Mouse (Mus musculus): ENCODE measurements at regions not wholly inside any gene's neighbourhood (a gene's known extent, or its start where the extent isn't known, plus 50 kb on each side); places are given as distances from the start of the nearest gene placed in this dataset.

DNA sequence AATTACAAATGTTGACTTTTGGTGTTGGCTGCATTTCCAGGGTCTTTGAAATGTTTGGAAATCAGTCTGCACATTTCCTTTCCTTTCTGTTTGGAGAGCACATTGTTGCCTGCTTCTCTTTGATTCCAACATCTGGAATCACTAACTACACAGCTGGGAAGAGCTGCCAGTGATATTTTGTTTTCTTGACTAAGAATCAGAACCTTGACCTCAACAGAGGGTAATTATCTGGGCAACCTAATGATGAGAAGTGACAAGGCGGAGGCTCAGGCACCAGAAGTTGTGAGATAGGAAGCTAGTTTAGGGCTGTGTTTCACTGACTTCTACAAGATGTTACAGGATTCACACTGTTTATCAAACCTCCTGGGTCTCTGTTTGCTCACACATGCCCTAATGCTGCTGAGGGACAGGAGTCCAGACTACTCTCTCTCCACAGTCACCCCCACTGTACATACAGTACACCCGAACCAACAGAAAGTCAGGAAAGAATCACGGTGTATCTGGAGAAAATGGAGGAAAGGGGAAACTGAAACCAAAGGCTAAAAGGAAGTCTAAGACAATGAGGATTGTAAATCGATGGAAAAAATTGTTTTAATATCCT is 359.8 kb downstream of the Rnd3 start:
- DNase-seq (ENCODE audit: low spot score in 2 of 2): no peak

DNA sequence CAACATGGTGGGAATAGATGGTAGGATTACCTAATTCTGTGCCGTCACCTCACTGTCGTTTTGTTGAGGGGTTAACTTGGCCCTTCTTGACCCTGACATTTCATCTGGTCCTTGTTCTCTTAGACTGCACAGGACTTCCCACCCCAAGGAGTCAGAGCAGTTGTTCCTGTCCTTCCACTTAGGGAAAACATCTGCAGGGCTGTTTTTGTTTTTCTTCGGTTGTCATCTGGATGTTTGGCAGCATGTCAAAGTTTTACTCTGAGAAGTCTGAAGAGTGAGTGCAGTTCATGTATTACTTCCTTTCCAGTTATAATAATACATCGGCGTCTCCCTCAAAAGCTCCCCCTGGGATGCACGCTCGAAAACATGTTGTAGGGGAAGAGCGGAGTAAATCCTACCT is 376.8 kb downstream of the Rnd3 start:
- DNase-seq (ENCODE audit: low spot score in 2 of 2): no peak

- no peak for DNase-seq (ENCODE audit: low spot score in 2 of 2)
Observed at GRCm38 (mm10) chr2:50759016-50759415, 389.9 kb downstream of the Rnd3 start.

DNA sequence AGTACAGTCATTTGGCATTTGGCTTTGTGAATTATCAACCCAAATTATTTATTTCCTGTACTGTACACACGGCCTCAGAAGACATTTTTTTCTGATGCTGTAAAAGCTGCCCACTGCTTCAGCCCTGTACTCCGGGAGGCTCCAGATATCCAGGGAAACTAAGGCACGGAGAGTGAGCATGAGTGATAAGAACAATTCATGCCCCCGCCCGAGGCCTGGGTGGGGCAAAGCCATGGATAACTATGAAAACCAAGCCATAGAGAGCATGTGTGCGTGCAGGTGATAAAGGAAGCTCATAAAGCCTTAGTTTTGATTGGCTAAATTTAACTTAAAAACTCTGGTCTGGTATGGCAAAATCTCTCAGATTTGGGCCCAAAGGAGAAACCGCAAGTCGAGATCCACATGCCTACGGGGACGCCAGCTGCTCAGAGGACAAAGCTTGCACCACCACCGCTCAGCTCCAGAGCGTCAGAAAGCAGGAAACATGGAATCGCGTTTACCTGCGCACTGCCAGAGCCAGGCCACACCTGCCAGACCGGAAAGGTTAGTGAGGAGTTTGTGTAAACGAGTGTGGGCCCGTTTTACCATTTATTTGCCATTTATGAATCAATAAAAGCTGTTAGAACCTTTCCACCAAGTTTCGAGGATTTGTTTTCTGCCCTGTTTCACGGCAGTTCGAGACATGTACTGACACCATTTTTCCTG is 390.9 kb downstream of the Rnd3 start:
- DNase-seq (ENCODE audit: low spot score in 2 of 2): no peak

DNA sequence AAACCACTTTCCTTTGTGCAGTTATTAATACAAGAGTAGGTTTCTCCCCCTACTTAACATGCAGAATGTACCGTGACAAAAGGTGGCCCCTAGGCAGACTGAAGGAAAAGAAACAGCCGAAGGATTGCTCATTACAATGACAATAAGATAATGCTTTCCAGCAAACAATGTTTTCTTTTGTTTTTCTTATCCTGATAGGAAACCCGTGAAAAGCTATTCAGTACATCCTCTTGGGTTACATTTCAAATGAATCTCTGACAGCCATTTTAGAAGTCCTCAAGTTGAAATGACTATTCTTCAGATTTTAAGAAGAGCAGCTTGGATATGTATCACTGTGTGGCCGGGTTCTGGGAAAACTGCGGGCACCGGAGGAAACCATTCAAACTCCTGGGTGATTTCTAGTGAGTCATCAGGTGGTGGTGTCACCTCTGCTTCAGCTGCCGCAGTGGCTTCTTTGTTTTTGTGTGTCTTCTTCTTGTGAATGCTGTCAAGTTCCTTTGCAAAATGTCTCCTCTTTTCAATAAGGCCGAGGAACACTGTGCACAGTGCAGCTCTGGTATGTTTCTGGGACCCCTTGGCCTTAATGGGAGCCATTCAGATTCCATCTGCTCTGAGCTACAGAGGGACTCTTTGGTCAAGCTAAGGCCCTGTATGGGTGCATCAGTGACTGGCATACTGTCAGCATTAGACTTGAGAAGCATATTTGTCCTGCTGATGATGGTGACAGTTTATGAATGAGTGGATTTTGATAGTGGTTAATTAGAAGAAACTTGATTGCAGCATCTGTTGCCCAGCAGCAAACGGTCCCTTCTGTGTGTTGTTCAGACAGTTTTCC is 393.1 kb downstream of the Rnd3 start:
- DNase-seq (ENCODE audit: low spot score in 2 of 2): no peak

- no peak for DNase-seq (ENCODE audit: low spot score in 2 of 2)
Observed at GRCm38 (mm10) chr2:50755160-50755559, 393.8 kb downstream of the Rnd3 start.

DNA sequence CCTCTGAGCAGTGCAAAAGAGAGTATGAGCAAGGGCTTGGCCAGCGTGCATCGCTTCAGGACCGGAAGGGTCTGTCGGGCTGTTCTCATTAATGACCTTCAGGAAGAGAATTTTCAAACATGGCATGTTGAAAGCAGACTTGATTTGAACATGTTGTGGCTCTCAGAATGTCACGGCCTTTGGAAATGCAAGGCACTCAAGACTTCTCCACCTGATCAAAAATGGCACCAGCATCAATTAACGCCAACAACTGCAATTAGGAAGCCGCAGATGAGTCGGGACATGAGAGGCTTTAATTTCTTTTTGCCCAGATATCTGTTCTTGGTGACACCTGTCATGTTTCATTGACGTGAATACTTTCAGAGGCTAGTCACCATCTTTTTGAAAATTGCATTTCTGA is 396.5 kb downstream of the Rnd3 start:
- no peak for DNase-seq (ENCODE audit: low spot score in 2 of 2)

DNA sequence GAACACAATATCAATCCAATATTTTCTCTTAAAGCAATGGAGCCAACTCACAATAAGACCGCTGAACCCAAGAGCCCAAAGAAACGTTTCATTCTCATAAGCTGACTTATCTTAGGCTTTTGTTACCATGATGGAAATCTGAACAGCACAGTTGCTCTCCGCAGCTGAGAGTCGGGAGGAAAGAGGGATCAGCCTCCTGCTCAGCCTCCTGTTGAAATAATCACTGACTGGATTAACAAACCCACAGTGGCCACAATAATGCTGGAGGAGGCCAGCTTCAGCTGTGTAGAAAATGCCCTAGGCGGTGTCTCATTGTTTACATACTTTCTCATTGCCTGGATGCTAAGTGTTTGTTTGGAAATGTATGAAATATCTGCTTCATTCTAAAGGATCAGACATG is 398.1 kb downstream of the Rnd3 start:
- DNase-seq (ENCODE audit: low spot score in 2 of 2): no peak

GRCm38 (mm10) chr2:50744625-50745214 is 404.2 kb downstream of the Rnd3 start:
- no peak for DNase-seq (ENCODE audit: low spot score in 2 of 2)

GRCm38 (mm10) chr2:50743785-50744258 is 405.1 kb downstream of the Rnd3 start:
- no peak for DNase-seq (ENCODE audit: low spot score in 2 of 2)

DNA sequence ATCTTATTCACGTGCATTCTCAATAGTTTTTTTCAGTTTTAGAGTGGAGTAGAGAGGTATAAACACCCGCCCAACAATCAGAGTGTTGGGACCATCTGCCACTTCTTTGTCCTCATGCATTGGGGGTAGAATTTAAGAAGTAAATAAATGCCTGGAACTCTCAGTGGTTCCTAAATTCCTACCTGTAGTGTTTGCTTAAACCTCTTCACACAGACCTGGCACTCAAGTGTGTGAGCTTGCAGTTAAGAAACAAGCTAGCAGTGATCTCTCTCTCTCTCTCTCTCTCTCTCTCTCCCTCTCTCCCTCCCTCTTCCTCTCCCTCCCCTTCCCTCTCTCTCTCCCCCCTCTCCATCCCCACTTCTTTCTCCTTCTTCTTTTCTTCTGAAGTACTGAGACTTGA is 406.5 kb downstream of the Rnd3 start:
- DNase-seq (ENCODE audit: low spot score in 2 of 2): no peak

GRCm38 (mm10) chr2:50741337-50741736 is 407.6 kb downstream of the Rnd3 start:
- DNase-seq (ENCODE audit: low spot score in 2 of 2): no peak

DNA sequence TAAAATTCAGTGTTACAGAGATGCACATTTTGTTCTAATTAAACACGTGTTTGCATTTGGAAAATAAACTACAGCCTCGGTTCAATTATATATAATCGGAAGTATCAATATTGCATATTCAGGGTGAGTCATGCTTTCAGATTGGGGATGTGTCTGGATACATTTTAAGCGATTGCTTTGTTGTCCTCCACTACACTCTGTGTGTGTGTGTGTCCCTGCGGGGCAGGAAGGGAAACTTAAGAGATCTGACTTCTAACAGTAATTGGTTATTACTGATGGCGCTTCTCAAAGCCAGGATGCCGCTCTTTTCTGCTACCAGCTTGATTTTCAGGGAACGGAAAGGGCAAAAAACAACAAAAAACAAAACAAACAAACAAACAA is 409.3 kb downstream of the Rnd3 start:
- no peak for DNase-seq (ENCODE audit: low spot score in 2 of 2)

DNA sequence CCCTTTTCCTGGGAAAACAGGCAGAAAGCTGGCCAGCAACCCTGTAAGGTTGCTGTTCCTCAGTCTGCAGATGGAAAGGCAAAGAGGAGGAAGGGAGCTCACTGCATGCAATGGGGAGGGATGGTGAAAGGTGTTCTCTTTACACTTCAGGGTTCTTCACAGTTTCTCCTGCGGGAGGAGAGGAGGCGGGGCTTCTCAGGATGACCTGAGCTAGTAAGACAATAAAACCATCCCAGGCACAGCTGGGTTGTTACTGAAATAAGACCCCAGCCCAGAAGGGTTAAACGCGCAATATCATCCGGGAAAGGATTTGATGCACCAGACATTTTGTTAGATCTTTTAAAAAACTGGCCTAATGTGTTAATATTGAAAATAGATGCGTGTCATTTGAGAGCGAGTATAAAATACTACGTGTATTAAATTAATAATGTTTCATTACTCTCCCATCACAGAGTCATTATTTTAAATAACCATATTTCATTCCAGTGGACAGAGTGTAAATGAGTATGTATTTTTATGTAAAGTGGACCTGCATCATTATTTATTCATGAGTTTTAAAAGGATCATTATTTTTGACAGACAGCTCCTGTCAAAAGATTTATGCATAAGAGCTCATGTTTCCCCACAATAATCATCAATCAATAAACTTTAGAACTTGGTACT is 409.8 kb downstream of the Rnd3 start:
- DNase-seq (ENCODE audit: low spot score in 2 of 2): no peak

DNA sequence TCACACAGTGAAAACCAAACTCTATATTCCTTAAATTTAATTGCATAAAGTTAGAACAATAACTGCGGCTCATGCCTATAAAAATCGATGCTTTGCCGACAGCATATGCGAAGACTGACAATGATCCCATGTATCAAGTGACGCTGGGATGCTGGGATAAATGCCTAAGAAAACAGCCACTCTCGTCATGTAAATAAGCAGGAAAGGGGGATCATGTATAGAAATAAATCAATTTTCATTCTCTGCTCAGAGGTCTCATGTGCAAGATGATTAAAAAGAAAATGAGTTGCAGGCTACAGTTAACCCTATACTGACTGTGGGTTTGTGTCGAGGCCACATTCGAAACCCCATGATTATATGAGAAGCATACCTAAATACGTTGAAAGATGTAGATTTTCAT is 411.2 kb downstream of the Rnd3 start:
- no peak for DNase-seq (ENCODE audit: low spot score in 2 of 2)

DNA sequence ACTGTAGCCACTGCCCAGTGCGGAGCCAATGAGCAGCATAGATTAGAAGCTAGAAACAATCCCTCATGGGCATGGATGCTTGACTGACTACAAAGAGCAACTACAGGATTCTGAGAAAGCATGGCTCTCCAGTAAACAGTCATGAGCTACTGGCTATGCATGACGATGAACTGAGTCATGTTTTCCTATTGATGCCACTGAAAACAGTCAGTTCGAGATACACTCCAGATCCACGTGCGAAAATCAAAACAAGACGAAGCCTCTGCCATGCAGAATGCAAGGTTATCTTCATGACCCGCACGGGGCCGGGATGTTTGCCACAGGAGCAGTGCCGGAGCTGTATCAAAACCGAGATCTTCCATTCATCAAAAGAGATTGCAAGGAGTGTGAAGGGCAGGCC is 413.9 kb downstream of the Rnd3 start:
- DNase-seq (ENCODE audit: low spot score in 2 of 2): no peak

- DNase-seq (ENCODE audit: low spot score in 2 of 2): no peak
Observed at GRCm38 (mm10) chr2:50706652-50707051, 410.1 kb upstream of the Mmadhc start.

- no peak for DNase-seq (ENCODE audit: low spot score in 2 of 2)
Observed at GRCm38 (mm10) chr2:50704297-50704696, 407.7 kb upstream of the Mmadhc start.

DNA sequence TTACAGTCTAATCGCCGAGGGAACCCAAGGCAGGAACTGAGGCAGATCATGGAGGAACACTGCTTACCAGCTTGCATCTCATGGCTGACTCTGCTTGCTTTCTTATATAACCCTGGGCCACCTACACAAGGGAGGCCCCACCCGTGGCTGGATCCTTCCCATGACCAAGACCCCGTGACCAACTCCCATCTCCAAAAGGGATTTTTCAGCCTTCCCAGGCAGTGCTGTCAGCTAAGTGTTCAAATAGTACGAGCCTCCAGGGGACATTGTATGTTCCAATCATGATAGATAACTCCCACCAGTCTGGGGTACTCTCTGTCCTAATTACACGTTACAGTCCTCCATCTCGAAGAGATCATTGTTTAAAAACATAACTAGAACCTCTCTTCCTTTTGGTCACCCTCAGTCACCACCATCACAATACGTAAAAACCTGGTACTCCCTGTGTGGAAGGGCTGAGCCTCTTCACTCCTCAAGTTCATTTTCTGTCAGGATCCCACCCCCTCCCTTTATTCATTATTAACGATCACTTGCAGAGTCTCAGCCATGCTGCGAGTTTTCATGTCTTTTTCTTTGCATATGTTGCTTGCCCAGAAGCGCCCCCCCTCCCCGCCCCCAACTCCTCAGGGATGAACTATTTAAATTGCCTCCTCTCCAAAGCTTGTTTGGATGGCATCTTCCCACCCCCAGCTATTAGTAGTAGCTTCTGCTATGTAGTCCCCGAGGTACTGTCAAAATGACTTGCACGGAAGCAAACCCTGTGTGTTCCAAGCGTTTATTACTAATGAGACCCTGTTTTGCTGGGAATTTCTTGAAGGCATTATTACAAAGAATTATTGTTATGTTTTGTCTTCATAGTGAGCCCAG is 406.2 kb upstream of the Mmadhc start:
- no peak for DNase-seq (ENCODE audit: low spot score in 2 of 2)

GRCm38 (mm10) chr2:50698841-50699240 is 402.2 kb upstream of the Mmadhc start:
- DNase-seq (ENCODE audit: low spot score in 2 of 2): no peak

DNA sequence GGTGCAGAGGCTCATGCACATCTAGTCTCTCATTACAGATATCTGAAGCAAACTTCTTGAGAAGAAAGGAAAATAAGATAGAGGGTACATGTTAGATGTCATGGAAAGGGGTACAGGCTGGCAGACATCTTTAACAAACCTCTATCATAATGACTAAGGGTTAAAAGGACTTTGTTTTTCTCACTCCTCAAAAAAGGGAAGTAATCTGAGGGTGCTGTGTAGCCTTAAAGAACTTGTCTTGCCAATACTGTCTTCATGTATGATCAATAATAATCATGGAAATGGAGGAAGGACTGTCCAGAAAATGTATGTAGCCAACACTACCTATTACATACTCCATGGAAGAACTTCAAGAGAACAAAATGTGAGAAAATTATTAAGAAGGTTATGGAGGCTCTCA is 400.0 kb upstream of the Mmadhc start:
- no peak for DNase-seq (ENCODE audit: low spot score in 2 of 2)
